Mouse (Mus musculus) kidney, adult 2 months (tissue): ENCODE data around the gene Fam111a. TPM values are rescaled to one million over a fixed set of nuclear protein-coding genes. Genes with fewer than 3 reads are reported as not detected.

ENCODE experiments used
- DNase-seq: peaks from one replicate; pipeline ENCODE4 v3.0.0; 2021
- H3K27ac ChIP-seq: fragments of 200-500 bp; 2 replicates; pipeline ENCODE4 v1.5.1; 2012; ENCODE audit warnings: low read depth, low read length, control low read depth, inconsistent platforms; ENCODE audit not compliant: insufficient read depth
- H3K27me3 ChIP-seq: fragments of 200-500 bp; replicated peaks from 2 replicates; pipeline ENCODE4 v1.6.1; 2012; ENCODE audit warnings: mild to moderate bottlenecking, moderate library complexity, low read length, inconsistent platforms; ENCODE audit not compliant: control insufficient read depth, insufficient read depth
- H3K36me3 ChIP-seq: fragments of 200-500 bp; 2 replicates; pipeline ENCODE4 v1.6.1; 2012; ENCODE audit warnings: mild to moderate bottlenecking, moderate library complexity, low read length, inconsistent platforms; ENCODE audit not compliant: control insufficient read depth, insufficient read depth
- H3K4me1 ChIP-seq: fragments of 200-500 bp; 2 replicates; pipeline ENCODE4 v1.6.1; 2011; ENCODE audit warnings: low read length; ENCODE audit not compliant: control insufficient read depth, insufficient read depth
- H3K4me3 ChIP-seq: fragments of 200-500 bp; 2 replicates; pipeline ENCODE4 v1.5.1; 2011; ENCODE audit warnings: mild to moderate bottlenecking, low read depth, low read length, control low read depth; ENCODE audit not compliant: insufficient read depth
- CTCF ChIP-seq: fragments of 200-500 bp; conservative IDR thresholded peaks from 2 replicates; pipeline ENCODE4 v1.5.1; 2011; ENCODE audit warnings: low read depth, mild to moderate bottlenecking, control low read depth, low read length, moderate library complexity, mixed read lengths; ENCODE audit not compliant: insufficient read depth, insufficient read length
- POLR2A ChIP-seq: fragments of 200-500 bp; IDR thresholded peaks from one replicate; pipeline ENCODE4 v1.6.1; 2011; ENCODE audit warnings: low read depth, low read length, control low read depth
- WGBS: fragments of 180-500 bp; shearing (Covaris S2); methylation state at CpG from one replicate; pipeline ENCODE4 v1.1.7; 2018; 5-methylcytosine and 5-hydroxymethylcytosine counted together
- polyA plus RNA-seq: library from polyadenylated mRNA; depleted of rRNA; stranded (reverse); fragments of >200 nt; gene quantifications from 2 replicates; pipeline ENCODE4 v1.2.3, GENCODE M21; 2012

Fam111a gene
- polyA plus RNA-seq, 1 experiment: 1.4 TPM

DNA sequence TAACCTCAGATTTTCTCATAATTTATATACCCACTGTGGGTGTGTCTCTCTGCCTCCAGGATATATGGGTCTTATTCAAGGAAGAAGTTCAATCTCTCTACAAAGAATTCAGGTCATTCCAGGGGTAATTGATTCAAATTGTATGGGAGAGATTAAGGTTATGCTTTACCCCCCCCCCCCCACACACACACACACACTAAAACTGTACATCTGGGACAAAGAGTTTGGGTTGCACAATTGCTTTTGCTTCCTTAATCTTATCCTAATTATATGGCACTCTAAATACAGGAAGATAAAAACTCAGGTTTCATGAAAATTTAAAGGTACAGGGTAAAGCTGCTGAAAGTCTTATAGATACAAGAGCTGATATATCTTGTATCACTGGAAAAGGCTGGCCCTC is 8.4 kb upstream of the Fam111a start:
- H3K4me3 ChIP-seq: no peak overlapping the region
- H3K27ac ChIP-seq: no peak overlapping the region
- no peaks in the 10 kb centered on the region for H3K4me1 ChIP-seq
- H3K27me3 ChIP-seq: no peaks in the 10 kb centered on the region
- TF ChIP-seq CTCF: no peak
- no peak for TF ChIP-seq POLR2A
- DNase-seq: no peak
- H3K36me3 ChIP-seq: no peaks in the 10 kb centered on the region

DNA sequence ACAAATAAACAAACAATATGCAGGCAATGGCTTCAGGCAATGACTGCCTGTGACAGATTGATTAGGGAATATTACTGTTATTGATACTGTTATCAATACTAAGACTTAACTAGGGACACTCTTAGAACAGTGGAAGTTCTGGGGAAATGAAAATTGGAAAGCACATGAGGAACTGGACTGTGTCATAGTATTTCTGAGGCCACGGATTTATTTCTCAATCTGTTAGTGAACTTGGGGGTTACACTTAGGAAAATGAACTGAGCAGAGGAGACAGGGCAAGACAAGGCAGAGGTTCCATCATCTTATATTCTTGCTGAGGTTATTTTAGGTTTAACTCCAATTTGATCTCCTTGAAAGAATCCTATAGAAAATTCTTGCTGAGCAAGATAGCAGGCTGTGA is 5.6 kb upstream of the Fam111a start:
- Histone ChIP-seq H3K27ac (no peak overlapping the region), H3K27me3 (no peaks in the 10 kb centered on the region), H3K4me1 (no peaks in the 10 kb centered on the region), H3K4me3 (no peak overlapping the region), H3K36me3 (no peaks in the 10 kb centered on the region)
- WGBS: 88% methylated on average over 1 of the region's 1 CpGs
- no peak for TF ChIP-seq POLR2A
- TF ChIP-seq CTCF: no peak
- no peak for DNase-seq

DNA sequence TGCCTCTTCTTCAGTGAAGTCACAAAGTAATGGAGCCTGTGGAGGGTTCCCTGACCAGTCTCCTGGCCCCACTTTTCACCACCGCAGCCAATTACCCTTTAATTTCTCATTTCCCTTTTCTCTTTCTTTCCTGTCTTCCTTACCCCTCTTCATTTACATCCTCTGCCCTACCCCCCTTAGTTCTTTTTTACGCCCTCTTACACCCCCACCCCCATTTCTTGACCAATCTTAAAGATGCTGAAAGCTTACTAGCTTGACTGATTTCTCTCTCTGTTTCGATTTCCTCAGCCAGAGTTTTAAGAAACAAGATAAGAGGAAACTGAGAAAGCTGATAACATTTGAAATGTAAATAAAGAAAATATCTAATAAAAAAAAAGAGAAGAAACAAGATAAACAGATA is 4.8 kb upstream of the Fam111a start:
- no peak for TF ChIP-seq CTCF
- TF ChIP-seq POLR2A: no peak
- H3K27ac ChIP-seq: no peak overlapping the region
- 57% methylated on average over 3 of the region's 3 CpGs for WGBS
- H3K27me3 ChIP-seq: no peaks in the 10 kb centered on the region
- no peaks in the 10 kb centered on the region for H3K4me1 ChIP-seq
- no peak for DNase-seq
- no peaks in the 10 kb centered on the region for H3K36me3 ChIP-seq
- H3K4me3 ChIP-seq: no peak overlapping the region

DNA sequence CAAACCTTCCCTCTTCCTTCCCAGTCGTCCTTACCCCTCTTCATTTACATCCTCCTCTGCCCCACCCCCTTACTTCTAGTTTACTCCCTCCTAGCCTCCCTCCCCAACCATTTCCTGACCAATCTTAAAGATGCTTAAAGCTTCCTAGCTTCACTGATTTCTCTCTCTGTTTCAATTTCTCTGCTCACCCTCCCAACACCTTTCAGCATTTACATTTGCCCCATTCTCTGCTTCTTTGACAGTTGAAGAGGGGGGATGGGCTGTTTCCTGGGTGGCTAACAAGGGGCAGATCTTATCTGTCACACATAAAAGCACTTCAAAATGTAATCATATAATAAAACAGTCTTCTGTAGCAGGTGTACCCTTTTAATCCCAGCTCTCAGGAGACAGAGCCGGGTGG is 3.9 kb upstream of the Fam111a start:
- Histone ChIP-seq H3K27me3 (no peaks in the 10 kb centered on the region), H3K36me3 (no peaks in the 10 kb centered on the region), H3K4me1 (no peaks in the 10 kb centered on the region), H3K27ac (no peak overlapping the region), H3K4me3 (no peak overlapping the region)
- DNase-seq: no peak
- no peak for TF ChIP-seq POLR2A
- TF ChIP-seq CTCF: no peak
- WGBS: 34% methylated on average over 2 of the region's 2 CpGs

DNA sequence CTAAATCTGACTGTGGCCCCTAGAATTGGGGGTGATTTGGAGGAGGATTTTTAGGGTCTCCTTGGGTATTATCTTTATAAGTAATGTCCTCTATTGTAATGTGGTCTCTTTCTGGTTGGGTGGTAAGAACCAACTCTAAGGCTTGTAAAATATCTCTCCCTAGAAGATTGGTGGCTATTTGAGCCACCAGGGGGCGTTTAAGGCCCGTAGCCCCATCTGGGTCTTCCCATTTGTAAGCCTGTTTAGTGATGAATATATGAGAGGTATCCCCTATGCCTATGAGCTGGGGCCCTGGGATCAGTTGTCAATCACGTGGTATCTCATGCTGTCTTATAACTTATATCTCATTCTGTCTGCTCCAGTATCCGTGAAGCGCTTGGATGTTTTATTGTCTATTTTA is 3.6 kb downstream of the Fam111a start:
- TF ChIP-seq POLR2A: no peak
- TF ChIP-seq CTCF: peak; percentile 38; the same call in 1 of the 2 replicates
- H3K4me3 ChIP-seq: no peak overlapping the region
- H3K27me3 ChIP-seq: no peaks in the 10 kb centered on the region
- 0 out of 2 replicates have a peak, but pooled peaks cover 4% of the 10 kb centered on the region for H3K4me1 ChIP-seq
- H3K27ac ChIP-seq: no peak overlapping the region
- peak; percentile 22 for DNase-seq
- no peaks in the 10 kb centered on the region for H3K36me3 ChIP-seq
- WGBS: 81% methylated on average over 5 of the region's 5 CpGs

DNA sequence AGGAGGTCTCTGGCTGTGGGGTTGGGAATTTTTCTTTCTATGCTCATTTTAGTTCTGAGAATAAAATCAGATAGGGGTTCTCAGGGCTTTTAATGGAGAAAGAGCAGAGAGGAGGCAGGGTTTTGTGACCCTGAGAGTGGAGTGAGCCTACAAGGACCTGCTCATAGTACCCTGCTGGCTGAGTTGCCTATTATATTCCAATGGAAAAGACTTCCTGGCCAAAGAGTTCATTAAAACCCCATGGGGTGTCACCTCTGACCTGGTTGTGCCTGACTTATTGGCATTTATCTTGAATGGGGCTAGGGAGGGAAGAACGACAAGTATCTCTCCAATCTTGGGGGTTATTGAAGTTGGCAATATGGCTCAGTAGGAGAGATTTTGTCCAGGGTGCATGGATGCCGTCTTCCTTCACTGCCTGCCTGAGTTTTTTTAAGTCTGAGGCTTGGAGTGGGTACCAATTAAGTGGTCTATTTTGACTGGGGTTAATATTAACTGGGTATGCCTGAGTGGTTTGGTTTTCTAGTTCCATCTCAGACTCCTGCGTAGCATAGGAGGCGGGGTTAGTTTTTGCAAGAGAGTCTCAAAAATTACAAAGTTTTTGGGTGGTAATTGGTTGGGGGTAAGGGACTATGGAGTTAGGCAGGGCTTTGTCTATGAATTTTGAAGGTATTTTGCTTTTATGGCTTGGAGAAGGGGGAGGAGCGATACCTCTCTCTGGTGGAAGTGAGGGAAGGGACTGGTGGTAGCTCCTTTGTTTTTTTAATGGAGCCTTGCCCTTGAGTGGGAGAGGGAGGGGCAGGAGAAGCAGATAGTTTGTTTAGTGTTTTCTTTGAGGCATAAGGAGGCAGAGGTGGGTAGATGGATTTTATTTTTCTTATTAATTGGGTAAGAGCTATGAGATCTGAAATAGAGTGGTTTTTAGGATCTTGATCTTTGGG is 4.7 kb downstream of the Fam111a start:
- WGBS: 33% methylated on average over 5 of the region's 5 CpGs
- Histone ChIP-seq H3K4me1 (0 out of 2 replicates have a peak, but pooled peaks cover 4% of the 10 kb centered on the region), H3K27me3 (no peaks in the 10 kb centered on the region), H3K4me3 (no peak overlapping the region), H3K27ac (0 out of 2 replicates have a peak overlapping the region, but pooled peaks have one; percentile 31), H3K36me3 (no peaks in the 10 kb centered on the region)
- peak; percentile 58 for DNase-seq
- TF ChIP-seq POLR2A: no peak
- TF ChIP-seq CTCF: no peak

DNA sequence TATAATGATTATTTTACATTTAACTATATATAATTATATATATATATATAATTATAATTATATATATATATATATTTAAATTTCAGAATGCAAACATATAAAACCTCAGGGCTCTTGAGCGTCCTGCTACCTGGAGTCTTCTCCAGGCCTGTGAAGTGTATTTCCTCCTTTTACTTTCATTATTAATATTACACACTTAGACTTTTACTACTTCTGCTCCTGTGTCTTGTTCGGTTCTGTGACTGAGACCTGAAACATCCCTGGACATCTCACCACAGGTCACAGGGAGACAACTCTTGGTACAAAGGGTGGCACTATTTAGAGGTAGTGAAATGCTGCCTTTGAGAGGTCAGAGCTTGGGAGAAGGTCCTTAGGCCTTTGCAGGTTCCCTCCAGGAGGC is 10.8 kb downstream of the Fam111a start:
- 90% methylated on average over 2 of the region's 2 CpGs for WGBS
- H3K4me3 ChIP-seq: no peak overlapping the region

More for the DNA sequence above, 10.8 kb downstream of the Fam111a start:
- TF ChIP-seq CTCF: no peak
- TF ChIP-seq POLR2A: no peak
- H3K27me3 ChIP-seq: no peaks in the 10 kb centered on the region
- no peaks in the 10 kb centered on the region for H3K4me1 ChIP-seq
- no peak for DNase-seq
- no peaks in the 10 kb centered on the region for H3K36me3 ChIP-seq
- H3K27ac ChIP-seq: no peak overlapping the region
